Mouse (Mus musculus): ENCODE data around the gene Hal. TPM values are rescaled to one million over a fixed set of nuclear protein-coding genes. Genes with fewer than 3 reads are reported as not detected.

Hal gene
- polyA plus RNA-seq (2016; fragmentation: Nextera tagmentation; extraction: Ambion mirVana): 0.10 TPM in 1 of 2 replicates, not detected in the other

- ATAC-seq (ENCODE audit: low FRiP score): no peak
- WGBS: 61% methylated on average over 17 of the region's 17 CpGs
- Histone ChIP-seq H3K36me3 (peaks cover 6% of the 10 kb centered on the region; the same call in 1 of the 2 replicates), H3K9me3 (replicated peaks) (no peaks in the 10 kb centered on the region), H3K4me1 (peaks cover 14% of the 10 kb centered on the region), H3K4me3 (no peak within 1 kb of the TSS), H3K27me3 (peaks cover 3% of the 10 kb centered on the region; the same call in 1 of the 2 replicates), H3K27ac (no peak within 1 kb of the TSS), H3K4me2 (replicated peaks) (no peak within 1 kb of the TSS), H3K9ac (no peak within 1 kb of the TSS)
These were observed at the start of gene Hal for GRCm38 (mm10) chr10:93488066-93488827. Hal (plus strand) TSS chr10:93488768.

GRCm38 (mm10) chr10:93441501-93441900, 47.1 kb upstream of the Hal start:
- H3K4me3 ChIP-seq: no peak overlapping the region
- no peak for ATAC-seq (ENCODE audit: low FRiP score)
- H3K27ac ChIP-seq: no peak overlapping the region
- no peaks in the 10 kb centered on the region for H3K4me1 ChIP-seq
- 87% methylated on average over 6 of the region's 6 CpGs for WGBS
- H3K4me2 ChIP-seq (replicated peaks): no peak overlapping the region
- no peak overlapping the region for H3K9ac ChIP-seq
- no peaks in the 10 kb centered on the region for H3K36me3 ChIP-seq
- H3K9me3 ChIP-seq (replicated peaks): no peaks in the 10 kb centered on the region
- no peaks in the 10 kb centered on the region for H3K27me3 ChIP-seq

- H3K27me3 ChIP-seq: no peaks in the 10 kb centered on the region
- 80% methylated on average over 3 of the region's 3 CpGs for WGBS
- H3K4me1 ChIP-seq: no peaks in the 10 kb centered on the region
- no peak for ATAC-seq (ENCODE audit: low FRiP score)
- H3K9me3 ChIP-seq (replicated peaks): no peaks in the 10 kb centered on the region
- H3K27ac ChIP-seq: no peak overlapping the region
- no peak overlapping the region for H3K4me3 ChIP-seq
- H3K9ac ChIP-seq: no peak overlapping the region
- H3K4me2 ChIP-seq (replicated peaks): no peak overlapping the region
- no peaks in the 10 kb centered on the region for H3K36me3 ChIP-seq
These were observed 46.4 kb upstream of the Hal start for GRCm38 (mm10) chr10:93442183-93442582.

- H3K27me3 ChIP-seq: no peaks in the 10 kb centered on the region
- ATAC-seq (ENCODE audit: low FRiP score): no peak
- WGBS: 84% methylated on average over 9 of the region's 9 CpGs
- no peaks in the 10 kb centered on the region for H3K36me3 ChIP-seq
- H3K9ac ChIP-seq: no peak overlapping the region
- no peaks in the 10 kb centered on the region for H3K4me1 ChIP-seq
- no peak overlapping the region for H3K4me2 ChIP-seq (replicated peaks)
- no peak overlapping the region for H3K4me3 ChIP-seq
- no peak overlapping the region for H3K27ac ChIP-seq
- H3K9me3 ChIP-seq (replicated peaks): no peaks in the 10 kb centered on the region
These were observed 44.2 kb upstream of the Hal start for GRCm38 (mm10) chr10:93444407-93444806.

- H3K36me3 ChIP-seq: no peaks in the 10 kb centered on the region
- 73% methylated on average over 10 of the region's 10 CpGs for WGBS
- ATAC-seq (ENCODE audit: low FRiP score): no peak
- H3K4me1 ChIP-seq: 0 out of 2 replicates have a peak, but pooled peaks cover 6% of the 10 kb centered on the region
- no peaks in the 10 kb centered on the region for H3K9me3 ChIP-seq (replicated peaks)
- no peak overlapping the region for H3K9ac ChIP-seq
- no peaks in the 10 kb centered on the region for H3K27me3 ChIP-seq
- no peak overlapping the region for H3K4me2 ChIP-seq (replicated peaks)
- H3K27ac ChIP-seq: no peak overlapping the region
- H3K4me3 ChIP-seq: no peak overlapping the region
These were observed 41.2 kb upstream of the Hal start for GRCm38 (mm10) chr10:93447398-93447797.

GRCm38 (mm10) chr10:93454652-93455014, 33.9 kb upstream of the Hal start:
- H3K4me1 ChIP-seq: peaks cover 21% of the 10 kb centered on the region
- no peak overlapping the region for H3K9ac ChIP-seq
- H3K36me3 ChIP-seq: no peaks in the 10 kb centered on the region
- no peak overlapping the region for H3K27ac ChIP-seq
- no peaks in the 10 kb centered on the region for H3K27me3 ChIP-seq
- WGBS: 80% methylated on average over 7 of the region's 7 CpGs
- peak overlapping the region; percentile 78 for H3K4me3 ChIP-seq
- no peak for ATAC-seq (ENCODE audit: low FRiP score)
- no peaks in the 10 kb centered on the region for H3K9me3 ChIP-seq (replicated peaks)
- peak overlapping the region; percentile 87 for H3K4me2 ChIP-seq (replicated peaks)

- H3K27me3 ChIP-seq: no peaks in the 10 kb centered on the region
- no peak overlapping the region for H3K4me2 ChIP-seq (replicated peaks)
- H3K36me3 ChIP-seq: peaks cover 26% of the 10 kb centered on the region
- H3K4me3 ChIP-seq: no peak overlapping the region
- 84% methylated on average over 11 of the region's 11 CpGs for WGBS
- H3K9ac ChIP-seq: no peak overlapping the region
- ATAC-seq (ENCODE audit: low FRiP score): no peak
- H3K4me1 ChIP-seq: peaks cover 5% of the 10 kb centered on the region
- no peak overlapping the region for H3K27ac ChIP-seq
- H3K9me3 ChIP-seq (replicated peaks): no peaks in the 10 kb centered on the region
These were observed 28.5 kb upstream of the Hal start for GRCm38 (mm10) chr10:93460106-93460505.

GRCm38 (mm10) chr10:93462692-93463382, 25.7 kb upstream of the Hal start:
- ATAC-seq (ENCODE audit: low FRiP score): no peak
- Histone ChIP-seq H3K27me3 (no peaks in the 10 kb centered on the region), H3K36me3 (peaks cover 48% of the 10 kb centered on the region), H3K4me1 (no peaks in the 10 kb centered on the region), H3K4me2 (replicated peaks) (no peak overlapping the region), H3K4me3 (no peak overlapping the region), H3K27ac (no peak overlapping the region), H3K9me3 (replicated peaks) (no peaks in the 10 kb centered on the region), H3K9ac (no peak overlapping the region)
- 91% methylated on average over 7 of the region's 7 CpGs for WGBS

GRCm38 (mm10) chr10:93463611-93464010, 25.0 kb upstream of the Hal start:
- 92% methylated on average over 13 of the region's 13 CpGs for WGBS
- H3K36me3 ChIP-seq: peaks cover 51% of the 10 kb centered on the region
- no peak overlapping the region for H3K4me2 ChIP-seq (replicated peaks)
- H3K4me3 ChIP-seq: no peak overlapping the region
- H3K9ac ChIP-seq: no peak overlapping the region
- no peaks in the 10 kb centered on the region for H3K4me1 ChIP-seq
- H3K27me3 ChIP-seq: no peaks in the 10 kb centered on the region
- no peaks in the 10 kb centered on the region for H3K9me3 ChIP-seq (replicated peaks)
- ATAC-seq (ENCODE audit: low FRiP score): no peak
- H3K27ac ChIP-seq: no peak overlapping the region

GRCm38 (mm10) chr10:93467259-93467658, 21.3 kb upstream of the Hal start:
- Histone ChIP-seq H3K27ac (no peak overlapping the region), H3K9me3 (replicated peaks) (no peaks in the 10 kb centered on the region), H3K27me3 (no peaks in the 10 kb centered on the region), H3K4me3 (no peak overlapping the region), H3K4me2 (replicated peaks) (no peak overlapping the region), H3K9ac (no peak overlapping the region), H3K36me3 (peaks cover 58% of the 10 kb centered on the region), H3K4me1 (no peaks in the 10 kb centered on the region)
- 90% methylated on average over 4 of the region's 4 CpGs for WGBS
- no peak for ATAC-seq (ENCODE audit: low FRiP score)

- Histone ChIP-seq H3K4me3 (no peak overlapping the region), H3K27me3 (no peaks in the 10 kb centered on the region), H3K27ac (no peak overlapping the region), H3K4me1 (no peaks in the 10 kb centered on the region), H3K9me3 (replicated peaks) (no peaks in the 10 kb centered on the region), H3K4me2 (replicated peaks) (no peak overlapping the region), H3K9ac (no peak overlapping the region), H3K36me3 (peaks cover 56% of the 10 kb centered on the region)
- no peak for ATAC-seq (ENCODE audit: low FRiP score)
- 94% methylated on average over 3 of the region's 3 CpGs for WGBS
These were observed 20.8 kb upstream of the Hal start for GRCm38 (mm10) chr10:93467791-93468190.

- ATAC-seq (ENCODE audit: low FRiP score): no peak
- 57% methylated on average over 11 of the region's 11 CpGs for WGBS
- no peak overlapping the region for H3K9ac ChIP-seq
- peaks cover 62% of the 10 kb centered on the region for H3K36me3 ChIP-seq
- H3K9me3 ChIP-seq (replicated peaks): no peaks in the 10 kb centered on the region
- H3K27me3 ChIP-seq: no peaks in the 10 kb centered on the region
- H3K4me2 ChIP-seq (replicated peaks): no peak overlapping the region
- no peak overlapping the region for H3K27ac ChIP-seq
- no peak overlapping the region for H3K4me3 ChIP-seq
- no peaks in the 10 kb centered on the region for H3K4me1 ChIP-seq
These were observed 17.2 kb upstream of the Hal start for GRCm38 (mm10) chr10:93471415-93471814.
